Mouse (Mus musculus) embryonic stem cell, embryonic (primary cell): ENCODE data around the gene Timm50.

Experiments
- CTCF ChIA-PET, 4 experiments: fragments of 300-600 bp in 2 of 4; fragments of 350-600 bp in 2 of 4; sonication (Branson Sonifier 250); formaldehyde crosslinking; loops; one replicate each; lab custom pipeline; 2022; ENCODE audit warnings: inconsistent platforms in 2 of 4; lab: Charles Lee
- POLR2A ChIA-PET, 4 experiments: fragments of 300-600 bp in 2 of 4; fragments of 350-600 bp in 2 of 4; sonication (Branson Sonifier 250); formaldehyde crosslinking; loops; one replicate each; lab custom pipeline; 2022; ENCODE audit warnings: antibody characterized with exemption in 4 of 4, inconsistent platforms in 1 of 4; lab: Charles Lee

The Timm50 gene

GRCm38 (mm10) chr7:28305641-28306040 is 6.2 kb downstream of the Timm50 start:
- POLR2A ChIA-PET: interaction anchor here in 2 of 4 experiments (0.5 to 1.7 kb wide), 6 partner anchors 9 to 45 kb away, joined by 3 to 5 read pairs (median 3); partner anchors contain the start of genes Rps16 (in 1 of the 2) and Supt5 (in 1 of the 2)
- CTCF ChIA-PET: interaction anchor here in 1 of 4 experiments (0.9 kb wide), 1 partner anchor 18 kb away, joined by 3 read pairs; no protein-coding TSS in a partner anchor

DNA sequence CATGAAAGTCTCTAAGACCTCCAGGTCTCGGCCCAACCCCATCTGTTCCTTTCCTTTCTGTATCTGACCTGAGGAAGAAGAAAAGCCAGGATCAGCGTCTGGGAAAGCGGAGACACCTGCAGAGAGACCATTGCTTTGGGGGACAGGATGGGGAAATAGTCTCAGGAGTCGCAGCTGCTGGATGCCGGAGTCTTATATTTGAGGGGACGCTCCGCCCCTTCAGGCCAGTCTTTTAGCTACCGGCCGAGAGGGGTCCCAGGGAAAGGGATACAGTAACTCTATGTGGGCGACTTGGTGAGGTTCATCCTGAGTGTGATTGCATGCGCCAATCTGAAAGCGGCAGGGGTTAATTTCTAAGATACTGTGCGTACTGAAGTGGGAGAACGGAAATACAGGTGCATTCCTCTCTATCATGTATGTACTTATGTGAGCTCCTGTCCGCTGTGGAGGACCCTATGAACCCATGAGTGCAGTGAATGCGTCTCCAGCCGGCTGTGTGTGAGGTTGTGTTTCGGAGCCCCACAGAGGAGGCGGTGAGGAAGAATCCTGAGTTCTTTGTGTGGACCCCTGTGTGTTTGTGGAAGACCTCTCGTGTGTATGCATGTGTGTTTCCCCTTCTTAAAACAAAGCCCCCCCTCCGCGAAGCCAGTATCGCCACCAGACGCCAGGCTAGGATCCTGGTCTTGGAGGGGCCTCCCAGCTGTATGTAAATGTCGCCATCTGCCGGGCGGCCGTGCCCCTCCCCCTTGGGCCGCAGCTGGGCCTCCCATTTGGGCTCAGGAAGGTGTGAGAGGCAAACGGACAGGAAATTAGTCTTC is 10.0 kb downstream of the Timm50 start, which contains the start of gene Dll3:
TSS of gene Dll3 (minus strand) at position 623 of the 818 bp plus-strand sequence.
- POLR2A ChIA-PET: interaction anchor here in 3 of 4 experiments (0.6 to 5.1 kb wide), 39 partner anchors 9 to 944 kb away, joined by 3 to 29 read pairs (median 4); partner anchors contain the start of genes Rps16 (in 3 of the 3), Supt5 (in 3 of the 3), Eid2 (in 2 of the 3) and Med29 (in 2 of the 3)
- CTCF ChIA-PET: interaction anchor here in 3 of 4 experiments (0.6 to 3.4 kb wide), 16 partner anchors 11 to 409 kb away, joined by 3 to 17 read pairs (median 3); partner anchors contain the start of genes Selenov (in 2 of the 3), Eid2 (in 1 of the 3) and Supt5 (in 1 of the 3)

DNA sequence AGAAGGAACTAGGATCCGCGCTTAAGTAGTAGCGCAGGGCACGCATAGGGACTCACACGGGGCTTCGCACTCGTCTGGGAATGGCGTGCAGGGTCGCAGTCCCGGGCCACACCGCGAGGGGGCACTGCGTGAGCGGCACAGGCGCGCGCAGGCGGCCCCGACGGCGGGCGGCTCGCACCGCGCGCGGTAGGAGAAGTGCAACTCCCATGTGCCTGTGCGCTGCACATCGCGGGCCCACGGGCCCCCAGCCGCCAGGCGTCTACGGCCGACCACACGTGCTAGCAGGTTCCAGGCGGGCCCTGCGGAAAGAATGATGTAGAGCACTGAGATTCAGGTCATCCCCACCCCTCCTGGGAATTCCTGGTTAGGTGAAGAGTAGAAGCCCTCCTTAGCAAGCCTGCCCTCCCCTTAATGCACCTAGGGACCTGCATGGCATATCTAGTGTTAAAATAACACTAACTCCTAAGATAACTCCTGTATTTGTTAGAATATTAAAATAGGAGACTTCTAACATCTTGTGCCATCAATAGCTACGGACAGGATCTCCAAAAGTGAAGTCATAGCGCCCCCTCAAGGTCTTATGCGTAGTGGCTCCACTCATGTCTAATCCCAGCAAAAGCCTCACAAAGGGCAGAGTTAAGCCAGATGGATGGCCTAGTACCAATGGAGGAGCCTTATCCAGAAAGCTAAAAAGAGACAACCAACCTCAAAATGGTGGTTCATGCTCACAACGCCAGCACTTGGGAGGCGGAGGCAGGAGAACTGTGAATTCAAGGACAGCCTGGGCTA is 12.8 kb downstream of the Timm50 start:
- ChIA-PET POLR2A (interaction anchor here in 3 of 4 experiments (0.6 to 3.8 kb wide), 21 partner anchors 8 to 316 kb away, joined by 3 to 29 read pairs (median 3); partner anchors contain the start of genes Selenov (in 3 of the 3), Rps16 (in 2 of the 3), Supt5 (in 2 of the 3) and Dyrk1b (in 1 of the 3)), CTCF (interaction anchor here (0.5 to 1.9 kb wide), 39 partner anchors 8 to 791 kb away, joined by 3 to 14 read pairs (median 3); partner anchors contain the start of genes Selenov (in 2 of the 4), Supt5 (in 2 of the 4), Dyrk1b (in 1 of the 4) and Eid2 (in 1 of the 4))

DNA sequence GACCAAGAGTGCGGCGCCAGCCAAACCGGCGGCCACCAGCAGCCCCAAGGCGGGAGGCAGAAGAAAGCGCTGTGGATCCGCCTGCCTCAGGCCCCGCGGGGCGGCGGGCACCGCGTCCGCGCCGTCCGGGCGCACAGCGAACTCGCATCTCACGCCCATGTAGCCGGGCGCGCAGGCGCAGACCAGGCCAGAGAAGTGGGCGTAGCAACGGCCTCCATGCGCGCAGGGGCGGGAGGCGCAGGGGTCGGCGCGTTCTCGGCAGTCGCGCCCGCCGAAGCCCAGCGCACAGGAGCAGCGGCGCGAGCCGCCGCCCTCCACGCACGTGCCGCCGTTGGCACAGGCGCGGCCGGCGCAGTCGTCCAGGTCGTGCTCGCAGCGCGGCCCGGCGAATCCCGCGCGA is 17.4 kb downstream of the Timm50 start:
- ChIA-PET CTCF (interaction anchor here in 1 of 4 experiments (0.7 kb wide), 1 partner anchor 353 kb away, joined by 5 read pairs; no protein-coding TSS in a partner anchor), POLR2A (interaction anchor here in 2 of 4 experiments (0.7 to 1.6 kb wide), 4 partner anchors 28 to 56 kb away, joined by 3 to 7 read pairs (median 4); partner anchors contain the start of genes Rps16 (in 2 of the 2) and Supt5 (in 1 of the 2))

DNA sequence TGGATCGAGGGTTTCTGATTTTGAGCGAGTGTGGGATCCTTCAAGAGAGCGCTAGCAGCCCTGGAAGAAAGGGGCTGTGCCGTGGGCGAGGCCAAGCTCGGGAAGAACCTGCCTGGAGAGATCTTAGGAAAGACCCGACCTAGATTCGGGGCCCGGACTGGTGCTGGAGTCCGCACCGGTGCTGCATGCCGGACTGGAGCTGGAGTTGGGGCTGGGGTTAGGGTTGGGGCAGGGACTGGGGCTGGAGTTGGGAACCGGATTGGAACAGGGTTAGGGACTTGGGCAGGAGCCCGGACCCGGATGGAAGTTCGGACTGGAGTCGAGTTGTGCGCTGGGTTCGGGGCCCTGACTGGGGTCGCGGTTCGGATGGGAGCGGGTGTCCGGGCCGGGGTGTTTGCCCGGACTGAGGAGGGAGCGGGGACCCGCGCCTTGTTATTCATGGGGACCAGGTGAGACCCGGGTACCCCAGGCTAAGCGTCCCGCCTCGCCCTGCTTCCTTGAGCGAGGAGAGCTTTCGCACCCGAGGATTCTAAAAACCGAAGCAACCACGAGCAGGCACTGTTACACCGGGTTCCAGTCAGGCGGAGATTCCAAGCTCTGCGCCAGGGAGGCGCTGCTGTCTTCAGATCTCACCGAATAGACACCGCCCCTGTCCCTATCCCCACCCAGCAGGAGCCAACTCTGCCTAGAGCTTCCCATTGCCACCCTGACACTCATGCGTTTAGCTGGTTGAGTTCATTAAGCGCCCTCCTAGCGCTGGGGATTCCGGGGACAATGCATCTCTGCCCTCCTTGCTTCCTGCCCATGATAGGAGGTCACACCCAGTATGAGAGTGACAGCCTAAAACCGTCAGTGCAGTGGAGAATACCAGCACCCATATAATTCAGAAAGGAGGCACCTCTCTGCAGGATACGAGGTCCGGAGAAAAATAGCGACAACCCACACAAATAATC is 21.0 kb downstream of the Timm50 start, which contains the start of gene Selenov:
TSS of gene Selenov (minus strand) at position 549 of the 953 bp plus-strand sequence.
- CTCF ChIA-PET: interaction anchor here in 3 of 4 experiments (0.5 to 2.9 kb wide), 33 partner anchors 8 to 516 kb away, joined by 3 to 17 read pairs (median 4); partner anchors contain the start of genes Dll3 (in 2 of the 3), Eid2b (in 1 of the 3), Gmfg (in 1 of the 3) and Med29 (in 1 of the 3)
- POLR2A ChIA-PET: interaction anchor here (0.6 to 3.9 kb wide), 53 partner anchors 8 to 1901 kb away, joined by 3 to 22 read pairs (median 5); partner anchors contain the start of genes Eid2 (in 3 of the 4), Med29 (in 3 of the 4), Rps16 (in 3 of the 4) and Dll3 (in 2 of the 4)

DNA sequence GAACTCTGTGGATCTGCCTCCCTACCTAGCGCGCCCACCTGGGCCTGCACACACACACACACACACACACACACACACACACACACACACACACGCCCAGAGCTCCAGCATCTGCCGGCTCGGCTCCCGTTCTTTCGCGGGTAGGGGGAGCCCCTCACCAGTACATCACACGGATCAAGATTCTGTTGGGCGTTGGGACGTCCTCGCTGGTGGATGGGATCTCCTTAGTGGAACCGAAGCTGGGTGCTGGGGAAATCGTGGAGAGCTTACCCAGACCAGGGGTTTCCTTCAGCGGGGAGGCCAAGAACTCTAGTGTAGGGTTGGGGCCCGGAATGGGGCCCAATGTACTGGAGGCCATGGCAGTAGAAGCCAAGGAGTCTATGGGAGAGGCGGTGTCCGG is 21.7 kb downstream of the Timm50 start:
- ChIA-PET POLR2A (interaction anchor here in 3 of 4 experiments (0.6 to 3.9 kb wide), 41 partner anchors 8 to 1902 kb away, joined by 3 to 22 read pairs (median 5); partner anchors contain the start of genes Med29 (in 3 of the 3), Dll3 (in 2 of the 3), Eid2b (in 2 of the 3) and Paf1 (in 2 of the 3)), CTCF (interaction anchor here in 3 of 4 experiments (0.9 to 2.9 kb wide), 16 partner anchors 9 to 506 kb away, joined by 3 to 17 read pairs (median 7); partner anchors contain the start of genes Dll3 (in 2 of the 3), Eid2b (in 1 of the 3), Gmfg (in 1 of the 3) and Med29 (in 1 of the 3))

- ChIA-PET POLR2A (interaction anchor here in 2 of 4 experiments (0.7 to 1.6 kb wide), 4 partner anchors 9 to 673 kb away, joined by 3 to 5 read pairs (median 4); partner anchors contain the start of gene Selenov (in 1 of the 2)), CTCF (interaction anchor here in 2 of 4 experiments (0.6 to 1.1 kb wide), 2 partner anchors 10 to 98 kb away, joined by 3 read pairs; partner anchors contain the start of gene Selenov (in 1 of the 2))
Measured at GRCm38 (mm10) chr7:28280630-28281029, 31.2 kb downstream of the Timm50 start.

- ChIA-PET CTCF (interaction anchor here in 3 of 4 experiments (0.5 to 4.1 kb wide), 9 partner anchors 9 to 635 kb away, joined by 3 to 17 read pairs (median 3); partner anchors contain the start of genes Eid2 (in 1 of the 3), Gmfg (in 1 of the 3) and Selenov (in 1 of the 3)), POLR2A (interaction anchor here in 2 of 4 experiments (0.6 to 3.1 kb wide), 9 partner anchors 8 to 106 kb away, joined by 3 to 11 read pairs (median 3); partner anchors contain the start of genes Selenov (in 2 of the 2), Dll3 (in 1 of the 2) and Supt5 (in 1 of the 2))
Measured at GRCm38 (mm10) chr7:28278279-28278652, 33.6 kb downstream of the Timm50 start.

- POLR2A ChIA-PET: interaction anchor here in 2 of 4 experiments (0.6 to 3.6 kb wide), 15 partner anchors 9 to 115 kb away, joined by 3 to 13 read pairs (median 3); partner anchors contain the start of genes Selenov (in 2 of the 2), Dll3 (in 1 of the 2), Eid2 (in 1 of the 2) and Fbl (in 1 of the 2)
- CTCF ChIA-PET: interaction anchor here in 3 of 4 experiments (0.5 to 4.1 kb wide), 12 partner anchors 8 to 634 kb away, joined by 3 to 17 read pairs (median 3); partner anchors contain the start of genes Dll3 (in 1 of the 3), Eid2 (in 1 of the 3), Gmfg (in 1 of the 3) and Med29 (in 1 of the 3)
Measured at GRCm38 (mm10) chr7:28277615-28278278, 34.1 kb downstream of the Timm50 start, which contains the start of gene Eid2b. Gene Eid2b (plus strand): TSS chr7:28277739.

- CTCF ChIA-PET: interaction anchor here in 3 of 4 experiments (0.6 to 4.1 kb wide), 11 partner anchors 8 to 160 kb away, joined by 3 to 17 read pairs (median 3); partner anchors contain the start of genes Dll3 (in 1 of the 3), Eid2 (in 1 of the 3), Gmfg (in 1 of the 3) and Med29 (in 1 of the 3)
- POLR2A ChIA-PET: interaction anchor here in 2 of 4 experiments (0.6 to 3.6 kb wide), 18 partner anchors 9 to 115 kb away, joined by 3 to 22 read pairs (median 3); partner anchors contain the start of genes Med29 (in 2 of the 2), Paf1 (in 2 of the 2), Selenov (in 2 of the 2) and Dll3 (in 1 of the 2)
Measured at GRCm38 (mm10) chr7:28277237-28277614, 34.6 kb downstream of the Timm50 start.

DNA sequence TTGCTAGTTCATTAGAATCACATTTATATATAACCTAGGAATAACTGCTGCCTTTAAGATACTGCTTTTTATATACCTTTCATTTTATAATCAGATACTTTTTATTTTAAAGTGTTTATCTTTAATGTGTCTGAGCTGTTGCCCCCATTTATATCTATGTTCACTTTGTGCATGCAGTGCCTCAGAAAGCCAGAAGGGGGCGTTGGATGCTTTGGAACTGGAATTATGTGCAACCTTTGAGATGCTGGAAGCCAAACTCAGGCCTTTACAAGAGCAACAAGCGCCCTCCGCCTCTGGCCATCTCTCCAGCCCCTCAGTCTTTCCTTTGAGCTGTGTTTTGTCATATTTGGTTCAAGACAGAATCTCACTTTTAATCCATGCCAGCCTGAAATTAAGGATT is 40.1 kb downstream of the Timm50 start:
- POLR2A ChIA-PET: interaction anchor here in 2 of 4 experiments (0.8 to 2.1 kb wide), 4 partner anchors 79 to 122 kb away, joined by 3 to 6 read pairs (median 3); partner anchors contain the start of gene Rps16 (in 2 of the 2)
- CTCF ChIA-PET: interaction anchor here in 3 of 4 experiments (0.6 to 1.2 kb wide), 5 partner anchors 16 to 245 kb away, joined by 3 to 4 read pairs (median 3); partner anchors contain the start of genes Dll3 (in 1 of the 3) and Selenov (in 1 of the 3)

GRCm38 (mm10) chr7:28269355-28269754 is 42.5 kb downstream of the Timm50 start:
- CTCF ChIA-PET: interaction anchor here in 2 of 4 experiments (0.5 to 1.4 kb wide), 5 partner anchors 8 to 589 kb away, joined by 3 to 4 read pairs (median 3); partner anchors contain the start of gene Eid2b (in 1 of the 2)
- POLR2A ChIA-PET: interaction anchor here in 2 of 4 experiments (0.5 to 1.7 kb wide), 6 partner anchors 22 to 1089 kb away, joined by 3 read pairs; partner anchors contain the start of genes Rps16 (in 1 of the 2), Selenov (in 1 of the 2) and Supt5 (in 1 of the 2)

DNA sequence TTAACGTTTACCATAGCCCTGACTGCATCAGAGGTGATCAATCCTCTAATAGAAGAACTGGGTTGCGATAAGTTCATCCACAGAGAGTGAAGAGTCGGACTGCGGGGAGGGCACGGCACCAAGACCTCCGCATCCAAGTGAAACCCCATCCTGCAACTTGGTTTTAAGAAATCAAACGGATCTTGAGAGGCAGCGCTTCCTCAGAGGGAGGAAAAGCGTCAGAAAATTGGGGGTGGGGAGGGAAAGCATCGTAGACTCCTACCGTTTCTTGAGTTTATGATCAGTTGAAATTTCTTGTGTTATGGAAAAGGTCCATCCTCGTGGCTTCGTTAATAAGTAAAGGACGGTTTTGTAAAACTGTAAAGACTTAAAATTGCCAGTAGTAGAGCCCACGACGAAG is 43.3 kb downstream of the Timm50 start:
- ChIA-PET CTCF (interaction anchor here in 2 of 4 experiments (0.5 to 1.9 kb wide), 7 partner anchors 9 to 71 kb away, joined by 3 to 15 read pairs (median 3); partner anchors contain the start of gene Eid2b (in 2 of the 2)), POLR2A (interaction anchor here in 2 of 4 experiments (0.5 to 1.9 kb wide), 7 partner anchors 8 to 1088 kb away, joined by 3 to 7 read pairs (median 3); partner anchors contain the start of genes Eid2b (in 1 of the 2), Rps16 (in 1 of the 2) and Selenov (in 1 of the 2))
